Mouse (Mus musculus): Measurements from ENCODE around the gene Lpp.

- TF ChIP-seq HCFC1 (IDR thresholded peaks at IDR 0.05; ENCODE audit: low read depth, low read length) (no peak), MAX (IDR thresholded peaks at IDR 0.05; ENCODE audit: low read length) (no peak), CHD1 (IDR thresholded peaks at IDR 0.05; ENCODE audit: low read depth, low read length) (no peak), CTCF (IDR thresholded peaks at IDR 0.05 in 2 of 3, conservative IDR thresholded peaks at IDR 0.05 in 1 of 3; ENCODE audit: control insufficient read depth in 1 of 3, insufficient read depth in 1 of 3, low read depth in 2 of 3, low read length in 3 of 3, poor library complexity in 1 of 3, severe bottlenecking in 1 of 3) (no peak), POLR2A (IDR thresholded peaks at IDR 0.05; ENCODE audit: control insufficient read depth in 1 of 2, insufficient read depth in 1 of 2, low read depth in 1 of 2, low read length in 2 of 2, poor library complexity in 1 of 2) (no peak), MEF2A (IDR thresholded peaks at IDR 0.05; ENCODE audit: extremely low read depth, insufficient replicate concordance, low read depth, low read length, poor library complexity, severe bottlenecking) (no peak), RCOR1 (IDR thresholded peaks at IDR 0.05; ENCODE audit: low read depth, low read length) (no peak), GATA1 (IDR thresholded peaks at IDR 0.05; ENCODE audit: low read depth, low read length) (no peak), TAL1 (IDR thresholded peaks at IDR 0.05; ENCODE audit: low read length) (no peak), POLR2AphosphoS2 (IDR thresholded peaks at IDR 0.05; ENCODE audit: low read length) (no peak), GABPA (IDR thresholded peaks at IDR 0.05; ENCODE audit: low read depth, low read length) (no peak), ZC3H11A (IDR thresholded peaks at IDR 0.05; ENCODE audit: low read depth, low read length) (no peak), TCF12 (IDR thresholded peaks at IDR 0.05; ENCODE audit: low read depth, low read length) (no peak)
Observed at GRCm38 (mm10) chr16:24429691-24430090, 36.4 kb downstream of the Lpp start.
